Mouse (Mus musculus): Measurements from ENCODE around the gene Cdh23. TPM values are rescaled to one million over a fixed set of nuclear protein-coding genes. Genes with fewer than 3 reads are reported as not detected.

Cdh23 gene
- total RNA-seq, 4 experiments from 2014 or later = 1.4 to 3.1 (median 2.1) TPM

DNA sequence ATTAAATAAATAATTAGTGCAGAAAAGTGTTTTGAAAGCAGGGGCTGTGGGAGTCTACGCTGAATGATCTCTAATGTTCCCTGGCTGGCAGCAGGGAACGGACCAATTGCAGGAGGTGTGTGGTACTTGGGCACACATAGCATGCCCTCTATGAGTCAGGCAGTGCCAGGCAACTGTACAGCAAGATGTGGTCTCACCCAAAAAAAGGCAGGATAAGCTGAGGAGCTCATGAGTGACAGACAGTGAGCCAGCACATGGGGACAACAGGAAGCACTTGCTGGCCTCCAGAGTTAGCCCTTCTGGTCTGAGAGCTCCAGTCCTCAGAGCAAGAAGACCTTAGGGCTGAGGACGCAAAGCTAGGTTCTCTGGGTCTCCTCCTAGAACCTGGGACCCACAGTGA is 121.4 kb downstream of the Cdh23 start:
- no peak for DNase-seq

DNA sequence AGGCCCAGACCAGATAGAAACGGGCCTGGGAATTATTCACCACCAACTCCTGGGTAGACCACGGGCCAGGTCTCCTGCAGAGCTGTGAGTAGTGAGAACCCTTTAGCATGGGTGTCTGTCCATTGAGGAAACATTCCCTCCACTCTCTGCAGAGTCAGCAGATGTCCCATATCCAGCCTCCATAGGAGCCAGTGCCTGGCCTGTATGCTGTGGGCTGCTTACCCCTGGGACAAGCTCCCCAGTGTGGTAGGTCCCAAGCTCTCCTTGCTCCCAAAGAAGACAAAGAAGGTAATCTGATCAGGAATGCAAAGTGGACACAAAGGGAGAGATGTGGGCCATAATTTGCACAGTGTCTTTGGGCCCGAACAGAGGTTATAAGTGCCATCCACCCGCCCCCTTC is 124.8 kb downstream of the Cdh23 start:
- no peak for DNase-seq

DNA sequence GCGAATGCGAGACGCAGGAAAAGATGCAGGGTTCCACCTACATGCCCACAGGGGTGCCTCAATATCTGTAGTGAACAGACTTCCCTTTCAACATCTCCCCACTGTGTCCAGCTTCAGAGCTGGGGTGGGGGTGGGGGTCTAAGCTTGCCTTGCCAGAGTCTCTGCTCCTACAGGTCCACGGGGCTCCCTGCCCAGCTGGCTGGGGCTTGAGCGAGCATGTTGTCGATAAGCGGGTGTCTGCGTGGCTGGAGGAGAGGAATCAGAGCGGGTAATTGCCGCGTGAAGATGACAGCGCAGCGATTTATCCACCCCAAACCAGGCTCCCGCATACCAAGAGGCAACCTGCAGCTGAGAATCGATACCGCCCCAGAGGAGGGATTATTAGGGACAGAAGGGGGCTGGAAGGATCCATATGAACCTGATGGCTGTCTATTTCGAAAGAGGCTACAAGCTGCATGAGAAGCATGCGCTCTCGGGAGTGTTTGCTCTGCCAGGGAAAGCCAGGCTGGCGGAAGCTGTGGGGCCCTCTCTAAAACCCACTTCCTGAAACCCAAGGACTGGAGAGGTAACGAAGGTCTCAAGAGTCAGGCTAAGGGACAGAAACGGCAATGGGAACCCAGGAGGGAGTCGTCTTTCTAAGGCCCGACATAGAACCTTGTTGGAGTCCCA is 129.8 kb downstream of the Cdh23 start:
- DNase-seq = no peak

DNA sequence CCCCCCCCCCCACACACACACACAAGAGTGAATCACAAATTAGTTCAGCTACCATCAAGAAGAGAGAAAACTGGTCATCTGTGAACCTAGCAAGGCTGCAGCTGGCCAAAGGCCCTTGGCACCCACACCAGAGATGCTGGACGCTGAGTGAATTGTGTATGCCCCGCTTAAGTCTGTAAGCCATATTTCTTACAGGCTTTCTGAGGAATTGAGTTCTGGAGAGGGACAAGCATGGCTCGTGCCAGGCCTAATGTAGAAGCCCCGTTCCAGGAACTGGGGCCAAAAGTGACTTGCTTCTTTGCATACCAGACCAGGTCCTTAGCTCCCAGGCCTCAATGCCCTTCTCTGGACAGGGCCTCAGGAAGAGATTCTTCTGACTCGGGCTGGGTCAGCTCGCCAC is 132.2 kb downstream of the Cdh23 start:
- no peak for DNase-seq

DNA sequence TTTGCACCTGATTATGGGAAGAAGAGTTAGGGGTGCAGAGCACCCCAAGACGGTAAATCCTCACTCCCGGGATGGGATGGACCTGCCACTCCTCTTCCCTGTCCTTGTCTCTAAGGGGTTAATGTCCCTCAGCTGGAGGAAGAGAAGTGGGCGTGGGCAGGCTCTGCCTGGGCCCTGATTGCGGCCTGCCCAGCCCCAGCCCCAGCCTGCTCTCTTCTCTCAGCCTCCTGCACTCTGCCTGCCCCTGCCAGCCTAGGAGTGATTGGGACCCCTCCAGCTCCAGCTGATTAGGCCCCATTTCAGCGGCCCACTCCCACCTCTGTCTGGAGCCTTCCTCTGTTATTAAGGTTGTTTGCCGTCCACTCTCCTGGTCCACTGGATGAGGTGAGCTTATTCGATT is 133.3 kb downstream of the Cdh23 start:
- no peak for DNase-seq

DNA sequence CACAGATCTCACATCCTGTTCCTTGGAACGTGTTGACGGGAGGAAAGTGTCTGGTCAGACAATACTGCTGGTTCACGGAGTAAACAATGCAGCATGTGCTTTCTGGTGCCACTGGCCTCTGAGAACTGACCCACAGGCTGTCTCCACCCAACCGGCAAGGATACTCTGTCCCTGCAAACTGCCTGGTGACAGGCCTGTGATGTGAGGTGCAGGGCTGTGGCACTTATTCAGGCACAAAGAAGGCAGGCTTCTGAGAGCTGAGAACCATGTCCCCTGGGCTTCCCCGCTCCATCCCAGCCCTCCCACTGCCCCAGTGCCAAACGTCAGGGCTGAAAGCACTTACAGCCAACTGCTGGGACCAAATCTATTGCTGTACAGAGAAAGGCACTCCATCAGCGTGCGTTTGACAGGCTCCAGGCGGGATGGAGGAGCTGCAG is 137.8 kb downstream of the Cdh23 start:
- no peak for DNase-seq

DNA sequence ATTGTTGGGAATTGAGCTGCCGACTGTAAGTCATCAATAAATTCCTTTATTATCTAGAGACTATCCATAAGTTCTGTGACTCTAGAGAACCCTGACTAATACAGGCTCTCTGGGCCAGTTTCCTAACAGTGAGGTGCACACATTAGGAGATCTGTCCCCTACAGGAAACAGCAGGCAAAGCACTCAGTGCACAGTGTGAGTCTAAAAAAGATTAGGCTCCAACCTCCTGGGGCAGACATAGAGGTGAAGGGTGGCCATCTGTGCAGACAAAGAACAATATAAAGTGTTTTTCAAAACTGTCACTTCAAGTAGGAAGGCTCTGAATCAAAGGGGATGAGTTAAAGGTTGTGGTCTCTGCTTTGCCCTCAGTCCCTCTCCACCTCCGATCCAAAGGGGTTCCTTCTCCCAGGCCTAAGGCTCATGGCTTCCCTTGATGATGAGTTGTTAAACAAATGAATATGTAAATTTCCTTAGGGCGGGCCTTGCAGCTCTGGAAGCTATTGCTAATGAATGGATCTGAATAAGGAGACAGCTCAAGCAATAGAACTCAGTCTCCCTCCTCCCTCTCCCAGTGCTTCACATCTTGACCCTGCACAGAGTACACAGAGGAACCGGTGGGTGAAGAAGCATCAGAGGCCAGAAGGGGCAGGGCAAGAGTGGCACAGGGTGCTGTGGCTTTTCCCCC is 143.2 kb downstream of the Cdh23 start:
- DNase-seq = no peak

DNA sequence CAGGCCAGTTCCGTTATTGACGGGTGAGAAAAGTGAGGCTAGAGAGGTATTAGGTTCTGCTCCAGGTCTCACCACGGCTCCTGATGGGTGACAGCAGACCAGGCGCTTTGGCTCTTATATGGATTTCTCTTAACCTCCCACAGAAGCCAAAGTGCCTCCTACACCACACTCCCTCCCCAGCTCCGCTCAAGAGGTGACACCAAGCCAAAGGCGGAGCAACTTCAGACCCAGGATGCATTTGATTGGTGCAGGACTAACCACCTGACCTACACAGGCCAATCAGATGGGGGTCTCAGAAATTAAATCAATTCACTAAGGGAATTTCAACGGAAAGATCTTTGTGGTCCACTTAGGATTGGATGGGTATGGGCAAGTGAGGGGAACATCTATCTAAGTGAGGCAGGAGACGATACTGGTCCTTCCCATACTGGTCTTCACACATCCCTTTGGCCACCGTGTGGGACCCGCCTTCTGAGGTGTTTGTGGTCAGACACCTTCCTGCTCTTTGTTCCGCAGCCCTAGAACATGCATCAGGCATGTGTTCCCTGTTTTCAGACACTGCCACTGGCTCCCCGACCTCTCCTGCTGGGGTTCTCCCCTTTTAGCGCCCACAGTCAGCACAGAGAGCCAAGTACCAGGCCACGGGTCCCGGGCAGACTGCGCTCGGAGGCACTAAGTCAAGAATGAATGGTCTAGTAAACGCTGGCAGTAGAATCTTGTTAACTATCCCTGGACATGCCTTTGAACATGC is 157.0 kb downstream of the Cdh23 start:
- no peak for DNase-seq

DNA sequence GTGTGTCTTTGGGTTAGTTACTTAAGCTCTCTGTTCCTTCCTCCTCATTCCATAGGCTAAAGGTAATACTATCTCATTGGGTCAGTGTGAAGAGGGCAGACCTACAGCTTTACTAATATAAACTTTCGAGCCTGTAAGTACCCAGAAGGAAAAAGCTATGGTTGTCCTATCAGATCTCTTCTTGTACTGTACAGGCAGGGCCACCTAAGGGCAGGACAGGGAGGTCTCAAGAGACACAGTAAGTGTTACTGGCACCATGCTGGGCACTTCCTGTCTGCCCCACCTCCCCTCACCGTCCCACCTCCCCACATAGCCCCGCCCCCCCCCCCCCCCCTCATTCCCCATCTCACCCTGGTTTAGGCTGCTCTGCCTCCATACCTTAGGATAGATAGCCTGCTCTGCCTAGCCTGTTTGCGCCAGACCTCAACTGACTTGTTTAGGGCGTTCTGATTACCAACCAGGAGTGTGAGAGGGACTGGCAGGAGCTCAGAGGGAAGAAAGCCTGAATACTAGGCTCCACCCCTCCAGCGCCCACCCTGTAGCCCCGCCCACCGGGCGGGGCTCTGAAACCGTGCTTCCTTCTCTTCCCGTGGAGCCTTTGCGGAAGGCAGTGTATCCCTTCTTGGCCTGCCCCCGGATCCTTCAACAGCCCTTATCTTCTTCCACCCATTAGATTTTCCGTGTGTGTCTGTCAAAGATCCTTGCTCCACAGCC is 160.0 kb downstream of the Cdh23 start:
- no peak for DNase-seq

DNA sequence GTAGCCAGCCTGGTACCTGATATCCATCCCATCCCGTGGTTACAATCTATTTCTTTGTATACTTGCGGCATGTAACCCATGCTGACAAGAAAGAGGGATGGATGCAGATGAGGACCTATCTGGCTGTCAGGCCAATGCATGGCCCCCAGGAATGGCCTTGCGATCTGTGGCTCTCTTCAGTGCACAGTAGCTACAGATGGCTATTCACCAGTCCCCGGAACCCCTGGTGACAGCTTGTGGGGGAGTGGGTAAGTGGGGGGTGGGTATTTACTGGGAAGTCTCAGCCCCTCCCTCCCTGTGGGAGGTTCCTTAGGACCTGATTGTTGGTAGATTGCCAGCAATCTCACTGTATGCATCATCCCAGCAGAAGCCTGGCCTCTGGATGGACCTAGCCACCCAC is 163.8 kb downstream of the Cdh23 start:
- DNase-seq = no peak

DNA sequence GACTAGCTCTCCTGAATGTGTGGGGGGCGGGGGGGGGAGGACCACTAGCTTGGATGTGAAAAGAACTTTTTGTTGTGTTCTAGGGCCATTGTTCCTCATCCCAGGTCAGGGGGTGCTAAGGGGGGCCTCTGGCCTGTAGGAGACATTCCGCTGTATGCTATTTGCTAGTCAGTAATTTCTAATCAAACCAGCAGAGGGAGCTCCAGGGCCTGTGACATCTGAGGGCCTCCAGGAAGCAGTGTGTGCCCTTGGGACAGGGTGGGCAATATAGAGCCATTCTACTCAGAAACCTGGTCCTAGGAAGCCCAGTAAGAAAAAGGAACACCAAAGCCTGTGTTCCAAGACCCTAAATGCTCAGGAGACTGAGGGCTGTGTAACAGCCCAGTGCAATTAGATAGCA is 164.9 kb downstream of the Cdh23 start:
- DNase-seq = peak; percentile 6

DNA sequence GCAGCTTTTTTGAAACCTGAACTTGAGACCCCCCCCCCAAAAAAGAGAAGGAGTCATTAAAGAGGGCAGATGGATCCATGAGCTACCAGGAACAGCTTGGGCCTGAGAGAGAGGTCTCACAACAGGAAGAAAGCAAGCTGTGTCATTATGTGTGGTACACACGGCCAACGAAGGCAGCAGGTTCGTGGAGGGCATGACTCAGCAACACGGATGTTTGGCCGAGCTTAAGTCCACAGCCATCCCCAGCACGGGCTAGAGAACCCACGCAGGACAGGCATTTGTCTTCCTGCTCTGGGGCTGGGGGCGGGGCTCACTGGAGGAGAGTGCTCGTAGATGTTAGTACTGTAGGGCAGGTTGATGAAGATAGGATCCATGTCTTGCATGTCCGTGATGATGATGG is 165.7 kb downstream of the Cdh23 start:
- DNase-seq = no peak

DNA sequence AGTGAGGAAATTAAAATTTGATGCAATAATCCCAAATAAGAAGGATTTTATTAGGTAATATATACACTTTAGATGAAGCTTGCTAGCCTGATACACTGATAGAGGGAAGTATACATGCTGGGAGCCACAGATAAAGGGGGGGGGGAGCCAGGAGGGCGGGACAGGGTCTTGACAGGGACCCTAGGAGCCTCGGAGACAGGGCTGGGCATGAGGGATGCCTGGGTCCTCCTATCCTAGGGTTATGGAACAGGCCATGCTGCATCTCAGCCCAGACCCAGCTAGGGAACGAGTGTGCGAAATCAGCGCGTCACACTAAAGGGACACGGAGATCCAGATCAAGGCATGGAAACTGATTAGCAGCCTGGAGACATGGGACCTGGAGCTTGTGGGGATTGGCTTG is 168.3 kb downstream of the Cdh23 start:
- no peak for DNase-seq

DNA sequence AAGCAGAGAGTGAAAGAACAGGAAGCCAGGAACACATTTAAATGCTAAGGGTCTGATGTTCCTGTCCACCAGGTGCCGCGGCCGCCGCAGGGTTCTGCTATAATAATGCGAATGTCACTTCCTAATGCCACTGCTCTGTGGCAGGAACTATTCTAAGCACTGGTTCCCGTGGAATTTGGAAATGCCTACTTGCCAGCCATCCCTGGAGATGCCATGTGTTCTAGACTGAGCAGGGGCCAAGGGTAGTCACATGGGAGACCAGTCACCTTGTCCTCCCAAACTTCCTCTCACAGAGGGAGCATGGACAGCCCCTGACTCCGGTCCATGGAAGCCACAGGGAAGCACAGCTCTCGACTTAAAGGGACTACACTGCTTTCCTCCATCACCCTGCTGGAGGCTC is 171.2 kb downstream of the Cdh23 start:
- no peak for DNase-seq

DNA sequence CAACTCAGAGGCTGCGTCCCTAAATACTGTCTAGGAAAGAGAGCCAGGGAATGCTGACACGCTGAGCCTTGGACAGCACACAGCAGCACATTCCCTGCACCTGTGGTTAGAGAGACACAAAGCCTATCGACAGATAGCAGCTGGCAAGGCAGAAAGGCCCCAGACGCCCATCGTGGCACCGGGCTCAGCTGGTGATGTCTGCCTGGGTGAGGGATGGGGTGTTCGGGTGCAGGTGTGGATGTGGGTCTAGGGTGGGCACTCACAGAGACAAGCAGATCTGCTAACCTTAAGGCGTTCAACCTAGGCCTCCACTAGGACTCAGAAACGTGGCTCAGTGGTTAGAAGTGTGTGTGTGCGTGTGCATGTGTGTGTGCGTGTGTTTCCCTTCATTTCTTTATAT is 180.0 kb downstream of the Cdh23 start:
- DNase-seq = no peak

DNA sequence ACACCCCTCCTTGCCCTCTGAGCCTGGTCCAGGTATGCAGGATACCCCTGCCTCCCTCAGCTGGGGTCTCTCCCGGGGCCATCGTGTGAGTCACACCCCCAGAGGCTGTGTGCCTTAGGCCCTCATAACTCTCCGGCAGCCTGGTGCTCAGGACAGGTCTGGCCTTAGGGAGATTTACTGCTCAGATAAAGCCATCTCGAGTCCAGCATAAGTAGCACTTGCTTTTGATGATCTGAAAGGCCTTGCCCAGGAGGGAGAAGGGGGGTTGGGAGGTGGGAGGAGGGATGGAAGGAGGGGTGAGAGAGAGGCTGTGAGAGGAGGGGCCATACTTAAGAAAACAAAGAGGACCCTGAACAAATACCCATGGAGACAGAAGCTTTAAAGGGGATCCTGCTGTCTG is 197.8 kb downstream of the Cdh23 start:
- DNase-seq = peak; percentile 38

DNA sequence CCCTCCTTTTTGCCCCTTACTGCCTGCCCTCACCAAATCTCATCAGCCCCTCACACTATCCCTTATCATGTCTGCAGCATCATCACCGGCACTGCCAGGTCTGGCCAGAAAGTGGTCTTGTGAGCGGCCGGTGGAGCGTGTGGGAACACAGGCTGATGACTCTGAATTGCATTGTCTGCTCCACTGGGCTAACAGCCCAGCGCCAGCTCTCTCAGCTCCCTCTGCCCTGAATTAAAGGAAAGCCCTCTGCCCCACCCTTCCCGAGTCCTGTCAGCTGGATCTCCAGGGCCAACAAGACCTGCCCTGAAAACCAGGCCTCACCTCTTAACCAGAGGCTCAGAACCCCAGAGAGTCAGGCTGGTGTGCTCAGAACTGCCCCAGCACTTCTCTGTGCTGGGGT is 201.2 kb downstream of the Cdh23 start:
- no peak for DNase-seq

DNA sequence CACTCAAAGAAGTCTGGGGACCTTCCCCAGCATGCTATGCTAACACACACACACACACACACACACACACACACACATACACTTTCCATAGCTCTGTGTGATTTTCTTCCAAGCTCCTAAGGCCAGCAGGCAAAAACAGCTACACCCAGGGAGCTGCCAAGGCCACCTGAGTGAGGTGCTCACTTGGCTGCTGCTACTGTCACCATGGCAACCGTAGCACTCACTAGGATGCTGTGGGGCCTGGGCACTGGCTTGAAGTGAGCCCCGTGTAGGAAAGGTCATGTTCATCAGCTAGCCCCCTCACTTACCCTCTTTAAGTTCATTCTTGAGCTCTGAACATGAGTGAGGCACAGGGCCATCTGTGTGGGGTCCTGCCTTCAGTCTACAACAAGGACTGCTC is 204.8 kb downstream of the Cdh23 start:
- no peak for DNase-seq

DNA sequence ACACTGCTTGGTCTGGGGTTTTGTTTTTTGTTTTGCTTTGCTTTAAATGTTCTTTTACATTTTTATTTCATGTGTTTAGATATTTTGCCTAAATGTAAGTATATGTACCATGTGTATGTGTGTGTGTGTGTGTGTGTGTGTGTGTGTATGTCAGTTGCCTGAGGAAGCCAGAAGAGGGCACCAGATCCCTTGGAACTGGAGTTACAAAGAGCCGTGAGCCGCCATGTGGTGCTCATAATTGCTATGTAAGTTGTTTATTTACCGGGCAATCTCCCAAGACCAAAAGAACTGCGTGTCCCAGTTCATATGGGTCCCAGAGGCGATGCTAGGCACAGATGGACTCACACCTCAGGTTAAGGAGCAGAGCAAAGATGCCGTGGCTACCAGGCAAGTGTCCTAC is 214.9 kb downstream of the Cdh23 start:
- no peak for DNase-seq

DNA sequence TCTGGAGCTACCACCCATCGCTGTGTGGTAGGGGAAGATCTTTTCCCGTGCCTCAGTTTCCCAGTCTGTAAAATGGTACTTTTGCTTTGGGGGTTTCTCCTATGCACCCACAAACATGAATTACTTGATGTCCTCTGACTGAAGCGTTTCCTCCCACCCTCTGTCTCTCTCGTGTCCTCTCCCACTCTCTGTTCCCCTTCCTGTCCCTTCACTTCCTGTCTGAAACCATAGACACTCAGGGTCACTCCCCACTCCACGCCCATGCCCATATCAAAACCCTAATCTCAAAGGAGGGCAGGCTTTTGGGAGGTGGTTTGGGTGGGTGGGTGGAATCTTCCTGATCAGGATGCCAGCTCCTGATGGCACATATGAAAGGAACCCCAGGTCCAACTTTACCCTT is 221.7 kb downstream of the Cdh23 start:
- DNase-seq = no peak

DNA sequence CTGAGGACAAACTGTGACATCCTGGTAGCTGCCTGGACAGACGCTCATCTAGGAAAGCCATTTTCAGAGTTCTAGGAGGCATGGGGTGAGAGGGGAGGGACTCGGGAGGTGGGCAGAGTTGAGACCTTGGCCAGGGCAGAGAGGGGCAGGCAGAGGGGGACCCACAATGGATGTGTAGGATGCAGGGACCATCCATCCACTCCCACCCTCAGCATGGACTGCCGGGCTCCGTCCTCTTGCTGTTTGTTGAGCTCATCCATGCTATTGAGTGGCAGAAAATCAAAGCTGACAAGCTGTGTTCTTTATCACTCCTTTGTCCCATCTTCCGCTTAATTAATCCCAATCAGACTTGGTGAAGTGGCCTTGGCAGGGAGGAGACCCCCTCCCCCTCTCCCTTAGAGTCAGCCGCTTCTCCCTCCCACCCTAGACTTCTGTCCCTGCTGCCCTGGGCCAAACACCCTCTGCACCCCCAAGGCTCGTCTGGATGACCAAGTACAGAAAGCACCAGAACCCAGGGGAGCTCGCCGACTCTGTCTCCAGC is 222.4 kb downstream of the Cdh23 start:
- DNase-seq = no peak

DNA sequence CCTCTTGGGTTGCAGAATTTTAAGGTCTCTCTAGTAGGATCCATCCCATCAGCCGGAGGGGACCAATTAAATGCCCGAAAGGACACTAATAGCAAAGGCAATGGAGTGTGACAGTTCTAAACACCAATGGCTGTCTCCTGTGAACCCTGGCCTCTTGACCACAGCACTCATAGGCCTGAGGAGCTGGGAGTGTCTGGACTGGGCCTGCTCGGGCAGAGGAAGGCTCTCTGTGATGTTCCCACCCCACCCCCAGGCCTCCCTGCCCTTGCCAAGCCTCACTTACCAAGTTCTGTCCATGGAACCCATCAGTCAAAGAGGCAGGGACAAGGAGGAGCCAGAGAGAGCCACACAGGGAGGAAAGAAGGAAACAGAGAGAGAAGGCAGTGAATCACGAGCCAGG is 228.5 kb downstream of the Cdh23 start:
- no peak for DNase-seq

Measured in adrenal gland, adult 8-10 months (tissue).